Mouse (Mus musculus) NIH3T3 (cell line): ENCODE results near the gene Tas2r135.

Experiments
- DNase-seq: peaks from one replicate; pipeline ENCODE4 v3.0.0-alpha.2; 2012; ENCODE audit warnings: low read depth

The Tas2r135 gene

DNA sequence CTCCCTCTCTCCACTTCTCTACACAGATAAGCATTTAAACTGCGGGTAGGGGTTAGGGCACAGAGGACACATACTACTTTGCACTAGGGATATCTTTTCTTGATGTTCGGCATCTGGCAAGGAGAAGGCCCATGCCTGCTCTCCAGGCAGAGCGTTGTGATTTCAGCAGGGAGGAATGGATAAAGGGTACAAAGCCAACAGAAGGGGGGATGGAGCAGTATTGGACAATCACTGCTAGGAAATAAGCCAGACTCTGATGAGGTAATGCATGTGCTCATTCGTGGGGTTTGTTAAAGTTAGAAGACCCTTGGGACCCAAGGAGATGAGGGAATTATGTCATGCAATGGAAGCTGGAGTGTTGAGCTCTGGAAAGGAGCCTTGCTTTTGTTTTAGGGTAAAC is 30.5 kb upstream of the Tas2r135 start:
- DNase-seq = peak; percentile 92

DNA sequence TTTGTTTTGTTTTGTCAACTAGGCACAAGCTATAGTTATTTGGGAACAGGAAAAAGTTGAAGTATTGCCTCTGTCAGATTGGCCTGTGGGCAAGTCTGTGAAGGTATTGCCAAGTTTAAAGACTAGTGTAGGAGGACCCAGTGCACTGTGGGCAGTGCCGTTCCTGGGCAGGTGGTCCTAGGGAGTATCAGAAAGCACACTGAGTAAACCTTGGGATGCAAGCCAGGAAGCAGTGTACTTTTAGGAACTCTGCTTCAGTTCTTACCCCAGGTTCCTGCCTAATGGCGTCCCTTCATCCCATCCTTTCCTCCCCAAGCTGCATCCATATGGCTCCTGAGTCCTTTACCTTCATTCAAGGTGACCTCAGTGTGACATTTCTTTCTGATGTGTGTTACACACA is 30.1 kb upstream of the Tas2r135 start:
- no peak for DNase-seq

- no peak for DNase-seq
These were observed 29.2 kb upstream of the Tas2r135 start for GRCm38 (mm10) chr6:42376016-42376415.

DNA sequence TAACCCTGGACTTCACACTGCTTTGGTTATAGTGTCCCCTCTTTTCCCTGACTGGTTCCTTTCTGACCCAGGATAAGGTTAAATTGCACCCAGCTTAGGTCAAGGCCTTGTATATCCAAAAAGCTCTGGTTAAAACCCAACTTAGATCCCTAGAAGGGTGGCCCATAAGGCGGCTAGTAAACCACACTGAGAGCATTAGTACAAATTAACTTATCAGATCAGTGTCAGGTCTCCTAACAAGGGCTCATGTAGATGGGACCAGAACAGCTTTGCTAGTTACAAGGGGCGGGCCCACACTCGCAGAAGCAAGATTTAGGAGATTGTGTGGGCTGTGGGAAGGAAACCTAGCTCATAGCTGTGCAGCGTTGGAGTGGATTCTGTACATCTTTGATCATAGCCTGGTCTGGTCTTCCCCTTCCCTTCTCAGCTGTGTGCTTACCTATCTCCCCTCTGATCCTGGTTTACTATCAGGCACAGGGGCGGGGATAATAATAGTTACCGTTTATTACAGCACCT is 28.7 kb upstream of the Tas2r135 start:
- no peak for DNase-seq

GRCm38 (mm10) chr6:42377280-42377679 is 28.0 kb upstream of the Tas2r135 start:
- no peak for DNase-seq

GRCm38 (mm10) chr6:42379551-42379950 is 25.7 kb upstream of the Tas2r135 start:
- DNase-seq = no peak

GRCm38 (mm10) chr6:42380416-42381144 is 24.7 kb upstream of the Tas2r135 start:
- peak; percentile 78 for DNase-seq

DNA sequence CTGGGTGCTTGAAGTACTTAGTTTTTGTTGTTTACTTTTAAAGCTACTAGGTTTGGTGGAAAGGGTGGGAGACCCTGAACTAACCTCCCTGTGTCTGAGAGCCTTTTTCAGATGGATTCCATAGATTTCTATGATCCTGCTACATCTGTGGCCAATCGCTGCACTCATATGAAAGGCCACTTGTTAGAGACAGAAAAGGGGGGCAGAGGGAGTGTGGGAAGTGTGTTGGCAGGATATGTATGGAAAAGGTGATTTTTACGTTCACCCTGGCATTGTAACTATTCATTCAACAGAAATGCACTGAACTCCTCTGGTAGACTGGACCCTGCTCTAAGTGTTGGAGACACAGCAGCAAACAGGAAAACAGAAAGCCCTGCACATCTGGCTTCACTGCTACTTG is 24.0 kb upstream of the Tas2r135 start:
- DNase-seq = no peak

DNA sequence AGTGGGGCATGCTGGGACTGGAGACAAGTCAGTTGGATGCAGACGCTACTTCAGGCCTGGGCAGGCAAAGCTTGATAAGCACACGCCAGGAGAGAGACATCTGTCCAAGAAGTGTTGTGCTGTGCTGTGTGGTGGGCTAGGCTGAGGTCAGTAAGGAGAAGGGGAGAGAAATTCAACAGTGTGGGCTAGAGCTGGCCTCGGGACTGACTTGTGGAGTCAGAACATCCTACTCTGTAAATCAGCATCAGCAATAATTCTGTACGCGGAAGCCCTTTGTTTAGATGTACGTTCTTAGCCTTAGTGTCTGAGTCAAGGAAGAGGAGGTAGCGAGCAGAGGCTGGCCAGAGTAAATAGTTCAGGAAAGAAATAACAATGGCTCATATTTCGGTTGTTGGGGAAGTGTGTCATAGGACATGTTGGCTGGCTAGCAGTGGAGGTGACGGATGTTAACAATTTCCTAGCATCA is 23.3 kb upstream of the Tas2r135 start:
- peak; percentile 82 for DNase-seq

- DNase-seq = no peak
These were observed 21.9 kb upstream of the Tas2r135 start for GRCm38 (mm10) chr6:42383360-42383759.

GRCm38 (mm10) chr6:42385635-42386034 is 19.6 kb upstream of the Tas2r135 start:
- DNase-seq = no peak

DNA sequence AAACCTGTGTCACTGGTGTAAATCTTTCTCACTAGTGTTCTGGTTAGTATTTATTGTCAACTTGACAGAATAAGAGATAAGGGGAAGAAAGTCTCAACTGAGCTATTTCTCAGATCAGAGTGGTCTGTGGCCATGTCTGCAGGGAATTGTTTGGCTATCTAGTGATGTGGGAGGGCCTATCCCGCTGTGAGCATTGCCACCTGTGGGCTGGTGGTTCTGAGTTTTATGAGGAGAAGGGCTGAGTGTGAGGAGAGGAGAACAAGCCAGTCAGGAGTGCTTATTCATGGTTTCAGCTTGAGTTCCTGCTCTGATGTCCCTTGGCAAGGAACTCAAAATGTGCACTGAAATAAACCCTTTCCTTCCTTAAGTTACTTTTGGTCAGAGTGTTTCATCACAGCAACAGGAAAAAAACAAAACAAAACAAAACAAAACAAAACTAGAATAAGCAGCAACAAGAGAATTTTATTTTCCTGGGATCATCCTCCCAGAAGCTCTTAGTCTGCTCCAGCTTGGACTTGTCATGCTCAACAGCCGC is 13.4 kb upstream of the Tas2r135 start:
- no peak for DNase-seq

DNA sequence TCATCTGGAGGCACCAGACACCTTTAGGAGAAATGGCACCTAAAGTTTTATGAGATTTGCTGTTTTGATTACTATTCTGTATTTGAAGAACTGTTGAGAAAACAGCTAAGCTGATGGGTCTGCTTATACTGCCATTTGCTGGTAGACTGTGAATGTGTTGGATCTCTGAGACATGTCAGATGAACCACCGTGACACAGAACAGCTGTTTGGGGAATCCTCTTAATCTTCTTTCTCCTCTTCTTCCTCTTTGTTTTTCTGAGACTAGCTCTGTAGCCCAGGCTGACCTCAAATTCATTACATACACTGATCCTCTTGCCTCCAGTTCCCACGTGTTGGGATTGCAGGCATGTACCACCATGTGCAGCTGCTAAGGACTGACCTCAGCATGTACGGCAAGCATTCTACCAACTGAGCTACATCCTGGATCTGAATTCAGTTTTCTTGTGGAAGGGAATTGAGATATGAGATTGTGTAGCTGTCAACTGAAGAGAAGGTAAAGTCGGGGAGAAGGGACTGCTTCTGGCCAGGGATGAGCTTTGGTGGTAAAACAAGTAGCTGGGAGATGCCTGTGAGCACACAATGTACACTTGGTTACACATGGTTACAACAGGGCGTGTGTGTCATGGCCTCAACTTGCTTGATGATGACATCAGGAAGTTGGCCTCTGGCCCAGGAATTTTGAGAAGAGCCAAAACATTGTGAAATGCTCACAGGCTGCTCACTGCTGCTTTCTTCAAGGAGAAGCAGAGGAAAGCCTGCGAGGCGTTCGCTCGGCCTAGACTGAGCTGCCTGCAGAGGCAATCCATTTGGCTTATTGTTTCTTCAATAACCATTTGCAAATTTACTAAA is 9.0 kb upstream of the Tas2r135 start:
- DNase-seq = peak; percentile 99

DNA sequence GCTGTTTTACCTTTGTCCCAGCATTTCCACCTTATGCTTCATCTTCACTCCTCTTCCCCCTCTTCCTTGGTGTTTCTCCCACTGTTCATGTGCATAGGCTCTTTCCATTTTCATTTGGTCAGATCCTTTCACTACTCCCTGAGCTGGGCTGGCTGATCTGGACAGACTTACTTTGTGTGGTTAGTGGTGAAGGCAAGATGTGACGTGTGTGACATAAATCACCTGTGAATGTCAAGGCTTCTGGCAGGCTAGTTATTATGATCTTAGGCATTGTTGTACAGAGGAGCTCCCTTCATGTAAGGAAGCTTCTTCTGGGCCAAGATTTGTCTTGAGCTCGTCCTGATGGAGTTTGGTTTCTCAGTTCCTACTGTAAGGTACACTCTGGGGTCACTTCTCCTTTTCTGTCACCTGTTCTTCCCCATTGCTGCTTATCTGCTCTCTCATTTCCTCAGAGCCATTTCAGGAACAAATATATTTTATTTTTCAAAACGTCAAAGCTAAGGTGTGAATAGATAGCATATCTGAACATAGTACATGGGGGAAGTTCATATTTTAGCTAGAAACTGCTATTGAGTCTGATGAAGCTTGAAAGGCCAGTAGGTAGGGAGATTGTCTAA is 8.1 kb upstream of the Tas2r135 start:
- peak; percentile 34 for DNase-seq

DNA sequence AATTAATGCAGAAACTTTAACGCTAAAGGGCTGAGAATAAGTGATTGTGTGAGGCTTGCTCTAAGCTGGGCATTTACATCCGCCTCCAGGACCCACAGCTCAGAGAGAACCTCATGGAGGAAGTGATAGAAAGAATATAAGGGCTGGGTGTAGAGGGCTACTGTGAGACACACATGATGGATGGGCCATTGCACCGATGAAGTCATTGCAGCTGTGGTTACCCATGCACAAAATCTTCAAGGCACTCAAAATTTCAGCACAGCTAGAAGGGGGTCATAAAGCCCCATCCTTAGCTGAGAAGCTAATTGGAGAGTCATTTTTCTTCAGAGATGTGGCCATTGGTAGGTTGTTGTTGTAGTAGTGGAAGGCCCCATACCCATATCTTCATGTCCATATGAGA is 6.9 kb upstream of the Tas2r135 start:
- DNase-seq = no peak

- no peak for DNase-seq
These were observed 6.2 kb upstream of the Tas2r135 start for GRCm38 (mm10) chr6:42398998-42399397.

DNA sequence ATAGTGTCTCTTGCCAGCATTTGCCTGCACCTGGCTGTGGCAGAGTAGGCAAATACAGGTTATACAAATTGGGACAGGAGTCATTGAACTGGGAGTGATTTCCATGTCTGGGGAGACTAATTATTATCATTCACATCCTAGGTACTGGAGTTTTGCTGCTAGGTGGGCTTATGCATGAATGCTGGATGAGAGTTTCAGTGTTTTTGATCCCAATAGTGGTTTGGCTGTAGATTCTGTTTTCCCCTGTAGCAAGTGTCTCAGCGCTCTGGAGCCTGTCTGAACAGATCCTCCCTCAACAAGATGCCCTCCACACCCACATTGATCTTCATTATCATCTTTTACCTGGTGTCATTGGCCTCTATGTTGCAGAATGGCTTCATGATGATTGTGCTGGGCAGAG is 5.3 kb upstream of the Tas2r135 start, which contains the start of gene Tas2r143:
Gene Tas2r143, plus strand, starts transcription at position 301 of the 400 bp plus-strand sequence.
- no peak for DNase-seq

DNA sequence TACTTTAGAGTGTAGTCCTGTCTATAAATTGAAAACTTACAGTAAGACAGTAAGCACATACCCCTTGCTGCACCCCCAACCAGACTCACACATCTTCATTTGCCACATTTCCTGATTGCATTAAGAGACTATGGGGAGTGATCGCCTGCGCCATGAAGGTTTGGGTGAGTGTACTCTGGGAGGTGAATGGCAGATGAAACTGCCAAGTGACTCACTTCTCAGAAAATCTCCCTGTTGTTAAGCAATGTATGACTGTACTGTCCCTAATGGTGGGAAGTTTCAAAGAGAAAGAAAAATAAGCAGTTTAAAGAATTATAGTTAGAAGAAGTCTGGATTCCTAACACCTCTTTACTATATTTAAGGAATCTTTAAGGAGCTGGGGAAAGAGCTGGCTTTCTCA is 14.2 kb downstream of the Tas2r135 start:
- peak; percentile 87 for DNase-seq

DNA sequence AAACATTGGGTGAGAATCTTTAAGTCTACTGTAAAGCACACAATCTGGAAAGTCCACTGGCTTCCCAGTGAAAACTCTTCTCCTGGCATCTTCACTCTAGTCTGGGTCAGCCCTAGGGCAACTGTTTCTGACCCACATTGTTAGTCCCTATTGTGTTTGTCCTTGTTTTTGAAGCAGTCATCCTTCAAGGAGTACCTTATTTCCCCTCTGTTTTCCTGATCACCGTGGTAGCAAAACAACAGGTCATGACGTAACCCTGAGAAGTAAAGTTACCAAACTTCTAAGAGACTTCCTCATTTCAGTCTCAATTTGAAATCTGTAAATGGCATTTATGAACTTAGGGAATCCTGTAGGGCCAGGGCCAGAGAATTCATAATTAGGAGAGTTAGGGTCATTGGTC is 16.2 kb downstream of the Tas2r135 start:
- peak; percentile 55 for DNase-seq

GRCm38 (mm10) chr6:42424472-42424871 is 19.2 kb downstream of the Tas2r135 start:
- DNase-seq = no peak

- DNase-seq = no peak
These were observed 21.1 kb downstream of the Tas2r135 start for GRCm38 (mm10) chr6:42426337-42426736.

DNA sequence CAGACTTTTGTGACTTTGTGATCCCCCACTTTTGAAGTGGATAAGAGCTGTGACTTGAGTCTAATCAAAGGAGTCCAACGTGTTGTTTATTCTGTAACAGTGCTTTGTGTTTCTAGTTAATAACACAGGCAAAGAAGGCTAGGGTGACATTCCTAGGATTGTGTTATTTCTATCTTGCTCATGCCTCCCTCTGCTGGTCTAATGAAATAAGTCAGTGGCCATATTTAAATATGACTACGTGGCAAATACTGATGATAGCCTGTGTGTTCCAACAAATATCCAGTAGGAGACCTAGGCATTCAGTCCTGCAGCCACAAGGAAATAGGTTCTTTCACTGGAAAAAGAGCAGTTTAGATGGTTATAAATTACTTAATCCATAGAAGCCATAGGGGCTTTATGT is 28.3 kb downstream of the Tas2r135 start:
- DNase-seq = peak; percentile 68
